Mouse (Mus musculus) forebrain, embryonic 10.5 days (tissue): ENCODE measurements around the gene Pccb. TPM values are rescaled to one million over a fixed set of nuclear protein-coding genes. Genes with fewer than 3 reads are reported as not detected.

ENCODE experiments used
- DNase-seq: peaks from one replicate; pipeline ENCODE4 v3.0.0-alpha.2; 2017; ENCODE audit warnings: low spot score; ENCODE audit errors: extremely low spot score
- H3K27ac ChIP-seq: fragments of 300-500 bp; sonication (generic); 2 replicates; pipeline ENCODE4 v1.5.1; 2016; ENCODE audit warnings: mild to moderate bottlenecking
- H3K27me3 ChIP-seq: fragments of 300-500 bp; sonication (generic); 2 replicates; pipeline ENCODE4 v1.6.1; 2016; ENCODE audit warnings: mild to moderate bottlenecking; ENCODE audit not compliant: poor library complexity, severe bottlenecking
- H3K36me3 ChIP-seq: fragments of 300-500 bp; sonication (generic); replicated peaks from 2 replicates; pipeline ENCODE4 v1.6.1; 2016; ENCODE audit warnings: mild to moderate bottlenecking, moderate library complexity
- H3K4me1 ChIP-seq: fragments of 300-500 bp; sonication (generic); 2 replicates; pipeline ENCODE4 v1.6.1; 2016
- H3K4me3 ChIP-seq: fragments of 300-500 bp; sonication (generic); 2 replicates; pipeline ENCODE4 v1.5.1; 2016; ENCODE audit warnings: mild to moderate bottlenecking, moderate library complexity
- H3K9me3 ChIP-seq: fragments of 300-500 bp; sonication (generic); 2 replicates; pipeline ENCODE4 v1.6.1; 2016; ENCODE audit warnings: mild to moderate bottlenecking, moderate library complexity
- WGBS: fragments of 180-500 bp; shearing (Covaris S2); methylation state at CpG from one replicate; pipeline ENCODE4 v1.1.7; 2016; 5-methylcytosine and 5-hydroxymethylcytosine counted together
- polyA plus RNA-seq: library from polyadenylated mRNA; unstranded; fragments of >200 nt; fragmentation: Nextera tagmentation; extraction: Ambion mirVana; gene quantifications from 2 replicates; pipeline ENCODE4 v1.2.1, GENCODE M21; 2016

Pccb gene
- polyA plus RNA-seq = 12.3 and 14.1 TPM in 2 replicates

DNA sequence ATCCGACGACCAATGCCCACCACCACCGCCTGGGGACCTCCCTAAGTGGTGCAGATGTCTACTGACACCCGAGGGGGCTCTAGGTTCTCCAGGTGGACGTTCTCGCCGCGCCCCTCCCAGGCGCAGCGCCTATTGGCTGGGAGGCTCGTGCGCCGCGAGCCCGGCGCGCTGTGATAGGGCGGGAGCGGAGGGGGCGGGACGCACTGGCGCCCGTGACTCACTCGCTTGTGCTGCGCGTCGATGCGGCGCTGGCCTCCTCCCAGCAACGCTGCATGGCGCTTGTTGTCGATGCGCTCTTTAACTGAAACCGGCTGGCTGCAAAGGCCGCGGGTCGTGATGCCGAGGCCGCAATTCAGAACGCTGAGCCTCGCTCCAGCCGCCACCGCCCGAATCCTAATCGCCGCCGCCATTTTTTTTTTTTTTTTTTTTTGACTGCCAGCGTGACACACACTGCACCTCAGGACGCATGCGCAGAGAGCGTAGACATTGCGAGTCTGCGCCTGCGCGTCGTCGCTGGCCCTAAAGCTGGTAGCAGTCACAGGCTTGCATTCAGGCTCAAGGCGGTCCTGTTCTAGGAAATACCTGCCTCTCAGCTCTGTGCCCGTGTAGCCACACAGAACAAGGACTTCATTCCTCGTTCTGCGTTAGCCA, at the start of gene Pccb:
Pccb (minus strand) TSS at position 451 of the 651 bp plus-strand sequence.
- peak within 1 kb of the TSS; percentile 97 for H3K27ac ChIP-seq
- no peaks in the 10 kb centered on the region for H3K27me3 ChIP-seq
- WGBS = under 1% methylated on average over 61 of the region's 61 CpGs
- peak within 1 kb of the TSS; percentile 68 for H3K4me3 ChIP-seq
- no peaks in the 10 kb centered on the region for H3K9me3 ChIP-seq
- no peaks in the 10 kb centered on the region; the same call in 1 of the 2 replicates for H3K36me3 ChIP-seq
- peaks cover 13% of the 10 kb centered on the region for H3K4me1 ChIP-seq
- DNase-seq = peak; percentile 93

- H3K4me1 ChIP-seq = peaks cover 15% of the 10 kb centered on the region
- H3K27ac ChIP-seq = no peak overlapping the region
- H3K4me3 ChIP-seq = no peak overlapping the region
- DNase-seq = no peak
- H3K36me3 ChIP-seq = peaks cover 28% of the 10 kb centered on the region
- no peaks in the 10 kb centered on the region for H3K27me3 ChIP-seq
- WGBS = 93% methylated on average over 3 of the region's 3 CpGs
- peaks cover 7% of the 10 kb centered on the region; the same call in 1 of the 2 replicates for H3K9me3 ChIP-seq
Observed at GRCm38 (mm10) chr9:101083728-101084127, 49.0 kb upstream of the Pccb start.

- no peak for DNase-seq
- Histone ChIP-seq H3K27me3 (no peaks in the 10 kb centered on the region), H3K4me3 (no peak overlapping the region), H3K4me1 (peaks cover 39% of the 10 kb centered on the region), H3K36me3 (peaks cover 32% of the 10 kb centered on the region), H3K9me3 (peaks cover 7% of the 10 kb centered on the region; the same call in 1 of the 2 replicates), H3K27ac (no peak overlapping the region)
- 91% methylated on average over 3 of the region's 3 CpGs for WGBS
Observed at GRCm38 (mm10) chr9:101080046-101080685, 45.5 kb upstream of the Pccb start.

- Histone ChIP-seq H3K36me3 (peaks cover 22% of the 10 kb centered on the region), H3K9me3 (peaks cover 1% of the 10 kb centered on the region; the same call in 1 of the 2 replicates), H3K4me3 (peak overlapping the region; percentile 76)
Observed at GRCm38 (mm10) chr9:101078579-101078978, 43.9 kb upstream of the Pccb start.

GRCm38 (mm10) chr9:101077486-101077885, 42.8 kb upstream of the Pccb start:
- peaks cover 50% of the 10 kb centered on the region for H3K4me1 ChIP-seq
- H3K4me3 ChIP-seq = peak overlapping the region; percentile 76
- H3K27ac ChIP-seq = no peak overlapping the region
- H3K36me3 ChIP-seq = peaks cover 14% of the 10 kb centered on the region
- DNase-seq = no peak
- H3K27me3 ChIP-seq = no peaks in the 10 kb centered on the region
- H3K9me3 ChIP-seq = no peaks in the 10 kb centered on the region

More at GRCm38 (mm10) chr9:101078579-101078978, 43.9 kb upstream of the Pccb start:
- 74% methylated on average over 4 of the region's 4 CpGs for WGBS
- Histone ChIP-seq H3K4me1 (peaks cover 40% of the 10 kb centered on the region), H3K27ac (0 out of 2 replicates have a peak overlapping the region, but pooled peaks have one; percentile 5), H3K27me3 (no peaks in the 10 kb centered on the region)
- no peak for DNase-seq

DNA sequence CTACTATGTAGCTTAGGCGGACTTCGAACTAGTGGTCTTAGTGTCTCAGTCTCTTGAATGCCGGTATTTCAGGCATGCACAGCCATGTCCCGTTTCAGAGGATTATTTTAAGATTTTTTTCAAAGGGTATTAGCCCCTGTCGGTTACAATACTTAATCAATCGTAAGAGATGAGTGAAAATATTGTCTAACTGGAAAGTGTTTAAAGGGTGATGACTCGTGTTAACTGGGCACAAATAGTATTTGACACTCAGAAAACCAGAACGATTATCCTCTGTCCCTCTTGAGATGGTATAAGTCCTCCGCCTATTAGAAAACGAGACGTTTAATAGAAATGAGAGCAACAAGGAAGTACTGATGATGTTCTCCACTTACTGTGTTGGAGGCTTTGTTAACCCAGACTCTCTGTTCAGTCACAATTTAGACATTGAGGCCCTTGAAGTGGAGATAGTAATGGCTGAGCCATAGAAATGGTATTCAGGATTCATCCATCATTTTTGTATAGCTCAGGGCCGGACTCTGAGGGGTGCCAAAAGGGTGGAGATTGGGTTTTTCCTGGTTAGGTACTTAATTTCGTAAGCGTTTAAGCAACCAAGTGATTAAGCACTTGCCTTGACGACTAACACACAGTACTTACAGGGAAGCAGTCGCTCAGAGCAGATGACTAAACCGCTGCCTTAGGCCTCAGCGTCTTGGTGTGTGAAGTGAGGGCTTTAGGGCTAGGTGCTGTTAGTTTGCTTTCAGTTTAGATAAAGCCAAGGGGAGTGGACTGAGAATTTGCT, 41.6 kb upstream of the Pccb start:
- H3K36me3 ChIP-seq = peaks cover 9% of the 10 kb centered on the region
- H3K27ac ChIP-seq = peak overlapping the region; percentile 36; the same call in 1 of the 2 replicates
- 2% methylated on average over 18 of the region's 18 CpGs for WGBS
- H3K27me3 ChIP-seq = no peaks in the 10 kb centered on the region
- no peaks in the 10 kb centered on the region for H3K9me3 ChIP-seq
- DNase-seq = no peak
- peaks cover 54% of the 10 kb centered on the region for H3K4me1 ChIP-seq
- peak overlapping the region; percentile 76 for H3K4me3 ChIP-seq

DNA sequence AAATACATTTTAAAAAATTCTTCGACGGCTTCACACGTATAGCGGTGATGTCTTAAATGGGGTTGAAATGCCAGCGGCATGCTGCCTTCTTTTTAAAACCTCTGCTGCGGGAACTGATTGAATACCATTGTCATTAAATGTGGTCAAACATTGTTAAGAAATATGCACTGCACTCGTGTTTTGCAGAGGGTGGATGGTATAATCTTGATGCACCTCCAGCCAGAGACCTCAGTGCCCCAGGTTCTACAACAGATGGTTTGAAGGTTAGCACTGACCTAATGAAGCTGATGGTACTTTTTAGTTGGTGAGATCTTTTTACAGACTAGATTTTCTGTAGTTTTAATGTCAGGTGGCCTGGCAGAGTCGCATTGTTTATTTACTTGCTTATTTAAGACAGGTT, 41.0 kb upstream of the Pccb start:
- H3K36me3 ChIP-seq = peaks cover 7% of the 10 kb centered on the region
- WGBS = under 1% methylated on average over 8 of the region's 8 CpGs
- H3K4me1 ChIP-seq = peaks cover 54% of the 10 kb centered on the region
- no peaks in the 10 kb centered on the region for H3K27me3 ChIP-seq
- DNase-seq = no peak
- peak overlapping the region; percentile 76 for H3K4me3 ChIP-seq
- H3K9me3 ChIP-seq = no peaks in the 10 kb centered on the region
- peak overlapping the region; percentile 99; the same call in 1 of the 2 replicates for H3K27ac ChIP-seq

GRCm38 (mm10) chr9:101075091-101075581, 40.4 kb upstream of the Pccb start:
- peaks cover 54% of the 10 kb centered on the region for H3K4me1 ChIP-seq
- peak; percentile 53 for DNase-seq
- H3K27me3 ChIP-seq = no peaks in the 10 kb centered on the region
- WGBS = under 1% methylated on average over 25 of the region's 25 CpGs
- H3K27ac ChIP-seq = peak overlapping the region; percentile 99
- H3K36me3 ChIP-seq = peaks cover 7% of the 10 kb centered on the region
- peak overlapping the region; percentile 76 for H3K4me3 ChIP-seq
- no peaks in the 10 kb centered on the region for H3K9me3 ChIP-seq

GRCm38 (mm10) chr9:101074332-101075021, 39.8 kb upstream of the Pccb start:
- peak overlapping the region; percentile 99 for H3K27ac ChIP-seq
- peaks cover 3% of the 10 kb centered on the region; the same call in 1 of the 2 replicates for H3K9me3 ChIP-seq
- under 1% methylated on average over 99 of the region's 100 CpGs for WGBS
- H3K36me3 ChIP-seq = peaks cover 7% of the 10 kb centered on the region
- peaks cover 47% of the 10 kb centered on the region for H3K4me1 ChIP-seq
- peak overlapping the region; percentile 76 for H3K4me3 ChIP-seq
- peak; percentile 79 for DNase-seq
- H3K27me3 ChIP-seq = no peaks in the 10 kb centered on the region

- peaks cover 42% of the 10 kb centered on the region for H3K4me1 ChIP-seq
- H3K27ac ChIP-seq = peak within 1 kb of the TSS; percentile 99
- H3K9me3 ChIP-seq = peaks cover 3% of the 10 kb centered on the region; the same call in 1 of the 2 replicates
- under 1% methylated on average over 33 of the region's 43 CpGs for WGBS
- DNase-seq = no peak
- H3K27me3 ChIP-seq = no peaks in the 10 kb centered on the region
- peak within 1 kb of the TSS; percentile 76 for H3K4me3 ChIP-seq
- H3K36me3 ChIP-seq = peaks cover 7% of the 10 kb centered on the region
Observed at GRCm38 (mm10) chr9:101073987-101074331, 39.3 kb upstream of the Pccb start, which contains the start of gene Msl2. Msl2 (plus strand) TSS chr9:101074101.

GRCm38 (mm10) chr9:101073041-101073986, 38.6 kb upstream of the Pccb start:
- H3K36me3 ChIP-seq = peaks cover 1% of the 10 kb centered on the region; the same call in 1 of the 2 replicates
- DNase-seq = peak; percentile 99
- H3K27ac ChIP-seq = peak overlapping the region; percentile 99
- H3K9me3 ChIP-seq = peaks cover 3% of the 10 kb centered on the region; the same call in 1 of the 2 replicates
- 2% methylated on average over 61 of the region's 65 CpGs for WGBS
- H3K4me3 ChIP-seq = peak overlapping the region; percentile 76
- H3K27me3 ChIP-seq = no peaks in the 10 kb centered on the region
- H3K4me1 ChIP-seq = peaks cover 36% of the 10 kb centered on the region
